ENCODE assay signal across 33 mouse cellular contexts in the genomic region with DNA sequence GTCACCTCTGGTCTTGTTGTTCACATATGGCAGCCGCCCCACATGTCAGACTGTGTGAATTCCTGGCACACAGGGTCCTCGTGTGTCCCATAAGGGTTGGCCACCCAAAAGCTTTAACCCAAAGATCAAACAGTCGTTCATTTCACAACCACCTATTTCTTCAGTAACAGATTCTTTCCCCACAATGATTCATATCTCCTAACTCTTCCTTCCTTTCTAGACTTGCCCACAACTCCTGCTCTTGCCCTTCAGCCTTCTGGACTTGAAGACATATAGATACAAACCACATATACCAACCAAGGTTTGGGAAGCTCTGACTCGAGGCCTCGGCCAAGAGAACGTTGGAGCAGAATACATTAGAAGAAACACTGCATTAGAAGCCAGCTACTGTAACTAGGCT. TPM values are rescaled to one million over a fixed set of nuclear protein-coding genes. Genes with fewer than 3 reads are reported as not detected.
DNase-seq lines count a peak whose midpoint lies in the region; ATAC-seq and TF ChIP-seq lines count a peak whose summit lies in the region.
"Had no signal": no experiment of that assay in that cellular context is flagged by ENCODE, and none has a peak within 500 bp of the region (broad histone marks: within the 10 kb centered on the region; RNA-seq: fewer than 3 reads in every experiment).

No protein-coding gene starts in this region.

- DNase-seq in liver, postnatal 0 days, result no peak
- no peak for DNase-seq in liver, embryonic 11.5 days (ENCODE audit: low spot score)
- no peak for DNase-seq in ovary, postnatal 10 days (ENCODE audit: low spot score)
- no peak for DNase-seq in spleen, adult 18-20 months
- DNase-seq: adrenal gland, adult 8-10 months; adrenal gland, postnatal 25 days; cerebellum, adult 11-12 months; cerebellum, adult 8-10 months; cerebellum, postnatal 10 days; cerebellum, postnatal 36 days; gastrocnemius, postnatal 10 days; gastrocnemius, postnatal 36 days; heart, adult 11 months; heart, postnatal 10 days; heart, postnatal 4 days had no signal

- TF ChIP-seq POLR2A in bone marrow, adult 2 months (IDR thresholded peaks at IDR 0.05; ENCODE audit: borderline replicate concordance, control insufficient read depth, low read depth, low read length), result no peak

- no peak for TF ChIP-seq EP300 in liver, postnatal 0 days (IDR thresholded peaks at IDR 0.05; ENCODE audit: low read depth)

- peaks cover 18% of the 10 kb centered on the region for H3K4me1 ChIP-seq in liver, postnatal 0 days (ENCODE audit: insufficient read depth)
- no peaks in the 10 kb centered on the region for H3K4me1 ChIP-seq in liver, embryonic 11.5 days (replicated peaks; ENCODE audit: control insufficient read depth, insufficient read depth, low read length)
- H3K4me1 ChIP-seq in bone marrow, adult 2 months (ENCODE audit: control insufficient read depth, insufficient read depth, low read length), result peaks cover 9% of the 10 kb centered on the region
- 0 out of 2 replicates have a peak, but pooled peaks cover 3% of the 10 kb centered on the region for H3K4me1 ChIP-seq in forebrain, embryonic 15.5 days

- no peak overlapping the region for H3K9ac ChIP-seq in liver, postnatal 0 days (replicated peaks)
- no peak overlapping the region for H3K9ac ChIP-seq in liver, embryonic 11.5 days (ENCODE audit: low read depth, low read length)
- H3K9ac ChIP-seq in forebrain, embryonic 15.5 days (replicated peaks), result no peak overlapping the region
- H3K9ac ChIP-seq: hindbrain, embryonic 14.5 days had no signal

- no peak for ATAC-seq in liver, postnatal 0 days
- ATAC-seq in liver, embryonic 11.5 days (replicated peaks; ENCODE audit: low FRiP score), result no peak
- peak; percentile 57 for ATAC-seq in common myeloid progenitor, adult 5-6 weeks (replicated peaks; ENCODE audit: low read depth, poor library complexity, severe bottlenecking)
- peak; percentile 56 for ATAC-seq in megakaryocyte, adult 5-6 weeks (ENCODE audit: poor library complexity, severe bottlenecking)
- no peak for ATAC-seq in forebrain, embryonic 15.5 days (replicated peaks)
- ATAC-seq: activated CD4-positive, CD25-positive, alpha-beta regulatory T cell, adult 4 months; forebrain, embryonic 14.5 days; hindbrain, postnatal 0 days; inflammation-experienced regulatory T-cells, adult 6 months had no signal

- H3K4me3 ChIP-seq in liver, postnatal 0 days (ENCODE audit: low read depth, low read length), result no peak overlapping the region
- no peak overlapping the region for H3K4me3 ChIP-seq in liver, embryonic 11.5 days (ENCODE audit: low read depth, low read length)
- no peak overlapping the region for H3K4me3 ChIP-seq in bone marrow, adult 2 months (replicated peaks; ENCODE audit: control insufficient read depth, low read depth, low read length)
- H3K4me3 ChIP-seq in forebrain, embryonic 15.5 days, result no peak overlapping the region

- H3K4me2 ChIP-seq in liver, postnatal 0 days (ENCODE audit: low read depth, low read length), result no peak overlapping the region
- no peak overlapping the region for H3K4me2 ChIP-seq in liver, embryonic 11.5 days
- no peak overlapping the region for H3K4me2 ChIP-seq in forebrain, embryonic 15.5 days (replicated peaks)
- H3K4me2 ChIP-seq: heart, embryonic 11.5 days; hindbrain, embryonic 14.5 days had no signal

- 0 out of 2 replicates have a peak overlapping the region, but pooled peaks have one; percentile 11 for H3K27ac ChIP-seq in liver, postnatal 0 days (ENCODE audit: low read depth)
- H3K27ac ChIP-seq in liver, embryonic 11.5 days (ENCODE audit: low read depth, low read length), result no peak overlapping the region
- H3K27ac ChIP-seq in bone marrow, adult 2 months (ENCODE audit: control insufficient read depth, insufficient read depth, low read depth, low read length, poor library complexity), result peak overlapping the region; percentile 8; the same call in 1 of the 2 replicates
- no peak overlapping the region for H3K27ac ChIP-seq in forebrain, embryonic 15.5 days (replicated peaks)
- H3K27ac ChIP-seq: hindbrain, embryonic 14.5 days; hindbrain, postnatal 0 days had no signal

- no peak for TF ChIP-seq CTCF in liver, postnatal 0 days (IDR thresholded peaks at IDR 0.05; ENCODE audit: low read depth)
- no peak for TF ChIP-seq CTCF in bone marrow, adult 2 months (IDR thresholded peaks at IDR 0.05; ENCODE audit: control insufficient read depth, insufficient read depth, low read length)

- WGBS in liver, postnatal 0 days (ENCODE audit: insufficient replicate concordance), result 51% methylated on average over 6 of the region's 6 CpGs
- WGBS in liver, embryonic 11.5 days, result 61% methylated on average over 6 of the region's 6 CpGs
- WGBS in bone marrow, adult 2 months, result 22% methylated on average over 6 of the region's 6 CpGs
- WGBS in forebrain, embryonic 15.5 days, result 92% methylated on average over 6 of the region's 6 CpGs

- H3K27me3 ChIP-seq in liver, postnatal 0 days (ENCODE audit: insufficient read depth, low read length), result no peaks in the 10 kb centered on the region
- no peaks in the 10 kb centered on the region for H3K27me3 ChIP-seq in liver, embryonic 11.5 days (replicated peaks; ENCODE audit: control insufficient read depth, insufficient read depth, low read length)
- no peaks in the 10 kb centered on the region for H3K27me3 ChIP-seq in forebrain, embryonic 15.5 days

- no peaks in the 10 kb centered on the region for H3K9me3 ChIP-seq in liver, postnatal 0 days (ENCODE audit: low read length)
- no peaks in the 10 kb centered on the region for H3K9me3 ChIP-seq in liver, embryonic 11.5 days (ENCODE audit: control insufficient read depth, low read length)
- no peaks in the 10 kb centered on the region for H3K9me3 ChIP-seq in forebrain, embryonic 15.5 days

- H3K36me3 ChIP-seq in liver, postnatal 0 days (replicated peaks; ENCODE audit: insufficient read depth, low read length), result no peaks in the 10 kb centered on the region
- no peaks in the 10 kb centered on the region for H3K36me3 ChIP-seq in liver, embryonic 11.5 days (ENCODE audit: control insufficient read depth, insufficient read depth, low read length)
- H3K36me3 ChIP-seq in forebrain, embryonic 15.5 days, result no peaks in the 10 kb centered on the region

RNA-seq across cellular contexts. Expression of gene Zfp957, which starts 18.6 kb away (rescaled TPM):
- polyA plus RNA-seq in liver, postnatal 0 days (2015; fragmentation: Nextera tagmentation; extraction: Ambion mirVana), result not detected in 2 replicates
- polyA plus RNA-seq in liver, embryonic 11.5 days (2014; fragmentation: Nextera tagmentation; extraction: Ambion mirVana), result not detected in 2 replicates
- not detected in 2 replicates for polyA plus RNA-seq in bone marrow, adult 2 months (2011; ENCODE audit: insufficient read depth, insufficient read length, low replicate concordance, missing spikeins)
- not detected in 2 replicates for total RNA-seq in common myeloid progenitor, adult 5-6 weeks (2017)
- not detected in 2 replicates for total RNA-seq in megakaryocyte, adult 5-6 weeks (2015)
- not detected in 2 replicates for total RNA-seq in megakaryocyte, adult 5-6 weeks (2017)
- not detected in 2 replicates for polyA plus RNA-seq in forebrain, embryonic 15.5 days (2015; fragmentation: Nextera tagmentation; extraction: Ambion mirVana)
- total RNA-seq: adrenal gland, postnatal 25 days; ES-E14; gastrocnemius, adult 18-20 months; gastrocnemius, postnatal 10 days; gastrocnemius, postnatal 36 days; heart, adult 8-10 months; heart, postnatal 10 days; heart, postnatal 4 days; hindbrain, postnatal 0 days had no signal
- polyA plus RNA-seq: embryonic facial prominence, embryonic 11.5 days; embryonic facial prominence, embryonic 14.5 days; forebrain, embryonic 11.5 days; forebrain, embryonic 14.5 days; heart, embryonic 11.5 days; heart, embryonic 14.5 days; hindbrain, embryonic 11.5 days; hindbrain, embryonic 14.5 days; hindbrain, postnatal 0 days had no signal

RNA-seq across cellular contexts. Expression of gene Rgcc, which starts 35.7 kb away (rescaled TPM):
- 98.4 and 102 TPM in 2 replicates for polyA plus RNA-seq in liver, postnatal 0 days (2015; fragmentation: Nextera tagmentation; extraction: Ambion mirVana)
- polyA plus RNA-seq in liver, embryonic 11.5 days (2014; fragmentation: Nextera tagmentation; extraction: Ambion mirVana), result 233 and 245 TPM in 2 replicates
- 53.6 and 73.5 TPM in 2 replicates for polyA plus RNA-seq in bone marrow, adult 2 months (2011; ENCODE audit: insufficient read depth, insufficient read length, low replicate concordance, missing spikeins)
- 23.2 and 35.5 TPM in 2 replicates for total RNA-seq in common myeloid progenitor, adult 5-6 weeks (2017)
- 11.7 and 13.7 TPM in 2 replicates for total RNA-seq in megakaryocyte, adult 5-6 weeks (2015)
- total RNA-seq in megakaryocyte, adult 5-6 weeks (2017), result 12.4 and 12.8 TPM in 2 replicates
- 67.3 and 68.3 TPM in 2 replicates for polyA plus RNA-seq in forebrain, embryonic 15.5 days (2015; fragmentation: Nextera tagmentation; extraction: Ambion mirVana)

Comparison
In these comparisons a context has a peak if more than half of its experiments do, and no peak if none do; other contexts are left out.
1. H3K27ac ChIP-seq: peak in liver, postnatal 0 days (single experiment) and bone marrow, adult 2 months (single experiment); none in liver, embryonic 11.5 days (single experiment) and forebrain, embryonic 15.5 days (single experiment).
2. ATAC-seq: peak in common myeloid progenitor, adult 5-6 weeks (single experiment) and megakaryocyte, adult 5-6 weeks (single experiment); none in liver, postnatal 0 days (single experiment), liver, embryonic 11.5 days (single experiment) and forebrain, embryonic 15.5 days (single experiment).